Mouse (Mus musculus) lung, embryonic 16.5 days (tissue): Measurements from ENCODE around the gene Ccdc171. TPM values are rescaled to one million over a fixed set of nuclear protein-coding genes. Genes with fewer than 3 reads are reported as not detected.

Experiments
- ATAC-seq: fragments of 200-750 bp; cut with Nextera tagmentation; 2 replicates; pipeline ENCODE4 v1.8.0; 2017; ENCODE audit warnings: low read depth, mild to moderate bottlenecking, moderate library complexity
- H3K27ac ChIP-seq: fragments of 300-500 bp; sonication (generic); 2 replicates; pipeline ENCODE4 v1.5.1; 2014; ENCODE audit warnings: mild to moderate bottlenecking, control low read depth, low read length
- H3K27me3 ChIP-seq: fragments of 300-500 bp; sonication (generic); 2 replicates; pipeline ENCODE4 v1.6.1; 2014; ENCODE audit warnings: low read depth, low read length, mixed read lengths; ENCODE audit not compliant: control insufficient read depth, insufficient read depth
- H3K36me3 ChIP-seq: fragments of 300-500 bp; sonication (generic); 2 replicates; pipeline ENCODE4 v1.6.1; 2014; ENCODE audit warnings: low read length; ENCODE audit not compliant: control insufficient read depth, insufficient read depth
- H3K4me1 ChIP-seq: fragments of 300-500 bp; sonication (generic); replicated peaks from 2 replicates; pipeline ENCODE4 v1.6.1; 2014; ENCODE audit warnings: low read length, mixed read lengths; ENCODE audit not compliant: control insufficient read depth, insufficient read depth
- H3K4me2 ChIP-seq: fragments of 300-500 bp; sonication (generic); 2 replicates; pipeline ENCODE4 v1.6.1; 2014; ENCODE audit warnings: low read depth, low read length, control low read depth
- H3K4me3 ChIP-seq: fragments of 300-500 bp; sonication (generic); 2 replicates; pipeline ENCODE4 v1.5.1; 2014; ENCODE audit warnings: mild to moderate bottlenecking, low read length, control low read depth
- H3K9ac ChIP-seq: fragments of 300-500 bp; sonication (generic); 2 replicates; pipeline ENCODE4 v1.6.1; 2014; ENCODE audit warnings: low read length, control low read depth
- H3K9me3 ChIP-seq: fragments of 300-500 bp; sonication (generic); 2 replicates; pipeline ENCODE4 v1.6.1; 2016; ENCODE audit warnings: low read length; ENCODE audit not compliant: control insufficient read depth
- WGBS: fragments of 180-500 bp; shearing (Covaris S2); extraction: QIAGEN DNeasy Blood & Tissue Kit; methylation state at CpG from one replicate; pipeline ENCODE4 v1.1.7; 2014; 5-methylcytosine and 5-hydroxymethylcytosine counted together
- polyA plus RNA-seq: library from polyadenylated mRNA; unstranded; fragments of >200 nt; fragmentation: Nextera tagmentation; extraction: Ambion mirVana; gene quantifications from 2 replicates; pipeline ENCODE4 v1.2.1, GENCODE M21; 2015

Ccdc171 gene
- polyA plus RNA-seq, 1 experiment from 2014 or later: 4.5 TPM

- Histone ChIP-seq H3K9ac (no peak overlapping the region), H3K4me1 (peaks cover 2% of the 10 kb centered on the region; the same call in 1 of the 2 replicates), H3K9me3 (no peaks in the 10 kb centered on the region), H3K36me3 (no peaks in the 10 kb centered on the region), H3K27me3 (no peaks in the 10 kb centered on the region), H3K4me3 (no peak overlapping the region; the same call in 1 of the 2 replicates), H3K27ac (no peak overlapping the region), H3K4me2 (peak overlapping the region; percentile 41)
- 26% methylated on average over 13 of the region's 13 CpGs for WGBS
- peak; percentile 88 for ATAC-seq
Measured at GRCm38 (mm10) chr4:83830891-83831880, 305.8 kb downstream of the Ccdc171 start.

- Histone ChIP-seq H3K9ac (no peak overlapping the region), H3K27ac (no peak overlapping the region), H3K9me3 (no peaks in the 10 kb centered on the region), H3K27me3 (no peaks in the 10 kb centered on the region), H3K36me3 (no peaks in the 10 kb centered on the region), H3K4me3 (no peak overlapping the region), H3K4me1 (no peaks in the 10 kb centered on the region), H3K4me2 (no peak overlapping the region)
- ATAC-seq: no peak
- WGBS: 56% methylated on average over 2 of the region's 2 CpGs
Measured at GRCm38 (mm10) chr4:83839077-83839476, 313.7 kb downstream of the Ccdc171 start.

- WGBS: 49% methylated on average over 7 of the region's 7 CpGs
- Histone ChIP-seq H3K9ac (no peak overlapping the region), H3K4me2 (no peak overlapping the region), H3K9me3 (no peaks in the 10 kb centered on the region), H3K36me3 (no peaks in the 10 kb centered on the region), H3K4me3 (no peak overlapping the region), H3K4me1 (no peaks in the 10 kb centered on the region), H3K27me3 (no peaks in the 10 kb centered on the region), H3K27ac (no peak overlapping the region)
- no peak for ATAC-seq
Measured at GRCm38 (mm10) chr4:83846304-83846703, 321.0 kb downstream of the Ccdc171 start.

DNA sequence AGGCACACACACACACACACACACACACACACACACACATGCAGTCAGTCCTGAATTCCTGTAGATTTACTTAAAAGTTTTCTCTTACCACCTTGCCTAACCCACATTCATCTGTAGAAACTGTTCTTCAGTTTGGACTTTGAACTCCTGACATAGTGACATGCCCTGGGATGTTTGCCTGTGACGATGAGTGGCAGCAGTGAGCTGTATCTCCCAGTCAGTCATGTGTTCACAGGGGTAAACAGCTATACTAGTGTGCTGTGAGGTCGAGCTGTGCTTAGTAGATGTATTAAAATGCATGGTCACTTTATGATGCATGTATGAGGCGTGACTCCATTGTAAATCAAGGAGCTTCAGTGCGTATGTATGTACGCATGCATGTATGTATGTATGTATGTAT, 328.5 kb downstream of the Ccdc171 start:
- no peak for ATAC-seq

DNA sequence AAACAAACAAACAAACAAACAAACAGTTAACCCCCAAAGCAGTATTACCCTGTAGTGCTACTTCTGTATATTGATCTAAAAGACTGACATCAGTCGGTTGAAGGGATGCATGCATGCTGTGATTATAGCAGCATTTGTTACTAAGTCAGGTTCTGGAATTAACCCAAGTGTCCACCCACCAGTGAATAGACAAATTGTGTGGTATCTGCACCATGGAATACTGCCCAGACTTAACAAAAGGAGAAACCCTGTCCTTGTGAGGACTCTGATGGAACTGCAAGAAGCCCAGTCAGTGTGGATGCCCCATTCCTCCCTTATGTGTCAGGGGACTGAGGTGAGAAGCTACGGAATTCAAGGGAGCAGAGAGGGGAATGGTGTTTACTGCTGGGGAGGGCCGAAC, 336.4 kb downstream of the Ccdc171 start:
- H3K27me3 ChIP-seq: no peaks in the 10 kb centered on the region
- H3K27ac ChIP-seq: no peak overlapping the region
- H3K9me3 ChIP-seq: no peaks in the 10 kb centered on the region
- H3K4me3 ChIP-seq: no peak overlapping the region
- WGBS: 43% methylated on average over 3 of the region's 3 CpGs
- no peak overlapping the region for H3K4me2 ChIP-seq
- H3K4me1 ChIP-seq: no peaks in the 10 kb centered on the region; the same call in 1 of the 2 replicates
- no peak for ATAC-seq
- H3K36me3 ChIP-seq: no peaks in the 10 kb centered on the region
- no peak overlapping the region for H3K9ac ChIP-seq

More for the DNA sequence above, 328.5 kb downstream of the Ccdc171 start:
- H3K9me3 ChIP-seq: no peaks in the 10 kb centered on the region
- no peak overlapping the region for H3K4me2 ChIP-seq
- H3K4me1 ChIP-seq: no peaks in the 10 kb centered on the region
- H3K4me3 ChIP-seq: no peak overlapping the region
- no peaks in the 10 kb centered on the region for H3K27me3 ChIP-seq
- 81% methylated on average over 5 of the region's 5 CpGs for WGBS
- H3K36me3 ChIP-seq: no peaks in the 10 kb centered on the region
- no peak overlapping the region for H3K27ac ChIP-seq
- H3K9ac ChIP-seq: no peak overlapping the region

GRCm38 (mm10) chr4:83862295-83862694, 336.9 kb downstream of the Ccdc171 start:
- WGBS: 71% methylated on average over 7 of the region's 7 CpGs
- no peaks in the 10 kb centered on the region for H3K9me3 ChIP-seq
- ATAC-seq: no peak
- H3K27ac ChIP-seq: no peak overlapping the region
- no peaks in the 10 kb centered on the region for H3K36me3 ChIP-seq
- H3K4me3 ChIP-seq: no peak overlapping the region
- no peak overlapping the region for H3K4me2 ChIP-seq
- H3K9ac ChIP-seq: no peak overlapping the region
- no peaks in the 10 kb centered on the region; the same call in 1 of the 2 replicates for H3K4me1 ChIP-seq
- no peaks in the 10 kb centered on the region for H3K27me3 ChIP-seq

- no peak for ATAC-seq
- H3K9me3 ChIP-seq: no peaks in the 10 kb centered on the region
- no peaks in the 10 kb centered on the region for H3K27me3 ChIP-seq
- no peaks in the 10 kb centered on the region for H3K4me1 ChIP-seq
- H3K4me2 ChIP-seq: no peak overlapping the region
- H3K36me3 ChIP-seq: no peaks in the 10 kb centered on the region
- no peak overlapping the region for H3K27ac ChIP-seq
- 55% methylated on average over 7 of the region's 7 CpGs for WGBS
- H3K4me3 ChIP-seq: no peak overlapping the region
- H3K9ac ChIP-seq: no peak overlapping the region
Measured at GRCm38 (mm10) chr4:83876600-83876999, 351.3 kb downstream of the Ccdc171 start.

DNA sequence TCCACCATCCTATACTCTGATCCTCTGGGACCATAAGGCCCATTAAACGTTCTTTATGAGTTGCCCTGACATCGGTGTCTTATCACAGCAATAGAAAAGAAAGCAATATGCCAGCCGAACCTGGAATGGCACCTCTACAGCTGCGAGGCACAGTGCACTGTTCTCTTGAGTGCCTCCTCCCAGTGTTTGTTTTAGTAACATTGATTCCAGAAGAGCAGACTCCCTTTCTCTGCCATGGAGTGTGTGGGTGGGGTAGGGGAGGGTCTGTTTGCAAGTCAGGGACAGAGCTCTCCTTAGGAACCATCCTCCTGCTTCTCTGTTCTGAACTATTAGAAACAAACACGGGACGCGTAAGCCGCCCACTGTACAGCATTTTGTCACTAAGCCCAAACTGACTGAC, 352.9 kb downstream of the Ccdc171 start:
- H3K4me3 ChIP-seq: no peak overlapping the region
- no peak overlapping the region for H3K9ac ChIP-seq
- 51% methylated on average over 8 of the region's 8 CpGs for WGBS
- ATAC-seq: no peak
- H3K9me3 ChIP-seq: no peaks in the 10 kb centered on the region
- H3K27ac ChIP-seq: no peak overlapping the region
- H3K27me3 ChIP-seq: no peaks in the 10 kb centered on the region
- no peaks in the 10 kb centered on the region for H3K36me3 ChIP-seq
- H3K4me2 ChIP-seq: no peak overlapping the region
- no peaks in the 10 kb centered on the region for H3K4me1 ChIP-seq

DNA sequence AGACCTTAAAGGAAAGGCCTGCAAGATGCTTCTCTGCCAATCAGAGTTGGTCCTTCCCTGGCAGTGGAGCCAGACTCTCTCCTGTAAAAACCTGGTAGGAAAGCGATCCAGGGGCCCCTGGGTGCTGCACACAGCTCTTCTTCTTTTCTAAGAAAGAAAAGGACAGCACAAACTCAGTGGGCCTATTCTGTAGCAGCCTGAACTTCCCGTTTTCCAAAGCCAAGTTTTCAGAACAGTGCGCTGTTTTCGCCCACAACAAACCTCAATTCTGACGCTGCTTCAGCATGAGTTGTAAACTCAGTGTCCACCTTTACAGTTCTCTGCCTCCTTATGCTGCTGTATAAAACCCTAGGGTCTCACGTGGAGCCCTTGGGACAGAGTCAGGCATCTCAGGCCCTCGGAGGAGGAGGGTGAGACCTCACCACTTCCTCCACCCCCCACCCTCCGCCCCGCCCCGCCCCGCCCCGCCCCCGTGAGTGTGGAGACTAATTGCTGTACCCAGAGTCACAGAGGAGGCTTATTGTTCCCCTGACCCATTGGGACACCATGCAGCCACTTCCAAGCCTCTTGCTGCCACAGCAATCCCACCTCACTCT, 363.2 kb downstream of the Ccdc171 start:
- H3K27ac ChIP-seq: no peak overlapping the region
- H3K27me3 ChIP-seq: no peaks in the 10 kb centered on the region
- 45% methylated on average over 12 of the region's 13 CpGs for WGBS
- no peaks in the 10 kb centered on the region for H3K36me3 ChIP-seq
- H3K4me3 ChIP-seq: no peak overlapping the region
- no peak overlapping the region for H3K9ac ChIP-seq
- H3K9me3 ChIP-seq: no peaks in the 10 kb centered on the region
- ATAC-seq: no peak
- no peak overlapping the region for H3K4me2 ChIP-seq
- no peaks in the 10 kb centered on the region for H3K4me1 ChIP-seq
